Mouse (Mus musculus) spleen, adult 2 months (tissue): ENCODE data around the gene Rcan1.

Experiments
- CTCF ChIP-seq: fragments of 200-500 bp; IDR thresholded peaks from 2 replicates; pipeline ENCODE4 v1.5.1; 2011; ENCODE audit warnings: mild to moderate bottlenecking, inconsistent platforms; ENCODE audit not compliant: insufficient read depth, insufficient read length, insufficient replicate concordance; ENCODE audit errors: extremely low read depth
- POLR2A ChIP-seq: fragments of 200-500 bp; IDR thresholded peaks from 2 replicates; pipeline ENCODE4 v1.6.1; 2011; ENCODE audit warnings: low read depth, low read length, inconsistent platforms

GRCm38 (mm10) chr16:92353295-92353694, 117.4 kb downstream of the Rcan1 start:
- TF ChIP-seq POLR2A (no peak), CTCF (no peak)
